Mouse (Mus musculus) regulatory T cell (primary cell): ENCODE data around the gene Dnm3.

Experiments
- in situ Hi-C: fragments of 300-600 bp; cut with MboI, MseI; formaldehyde crosslinking; loops from one replicate; pipeline ENCODE4 v1.15.1; 2025; ENCODE audit warnings: high pct_unique_total_duplicates

Gene Dnm3

GRCm38 (mm10) chr1:162477246-162478209, at the start of gene Dnm3:
Dnm3 (minus strand) TSS chr1:162478034.
- in situ Hi-C loops: no loop called here

DNA sequence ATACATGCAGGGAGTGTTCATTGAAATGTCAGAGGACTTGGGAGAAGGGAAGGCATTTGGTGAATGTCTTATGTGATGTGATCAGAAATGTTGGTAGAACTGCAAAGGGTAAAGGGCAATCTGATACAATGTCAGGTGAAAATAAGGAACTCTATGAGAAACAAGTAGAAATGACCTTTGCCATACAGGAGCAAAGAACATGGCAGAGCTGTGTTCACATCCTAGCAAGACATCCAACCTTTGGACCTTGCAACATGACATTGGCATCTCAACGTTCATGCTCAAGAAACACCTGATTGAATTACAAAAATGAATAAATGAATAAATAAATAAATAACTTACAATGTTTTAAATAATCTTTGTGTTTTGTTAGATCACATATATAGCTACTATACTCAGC, 37.3 kb upstream of the Dnm3 start:
- in situ Hi-C loops: no loop called here

GRCm38 (mm10) chr1:162510013-162510356, 32.2 kb upstream of the Dnm3 start:
- in situ Hi-C loops: no loop called here

DNA sequence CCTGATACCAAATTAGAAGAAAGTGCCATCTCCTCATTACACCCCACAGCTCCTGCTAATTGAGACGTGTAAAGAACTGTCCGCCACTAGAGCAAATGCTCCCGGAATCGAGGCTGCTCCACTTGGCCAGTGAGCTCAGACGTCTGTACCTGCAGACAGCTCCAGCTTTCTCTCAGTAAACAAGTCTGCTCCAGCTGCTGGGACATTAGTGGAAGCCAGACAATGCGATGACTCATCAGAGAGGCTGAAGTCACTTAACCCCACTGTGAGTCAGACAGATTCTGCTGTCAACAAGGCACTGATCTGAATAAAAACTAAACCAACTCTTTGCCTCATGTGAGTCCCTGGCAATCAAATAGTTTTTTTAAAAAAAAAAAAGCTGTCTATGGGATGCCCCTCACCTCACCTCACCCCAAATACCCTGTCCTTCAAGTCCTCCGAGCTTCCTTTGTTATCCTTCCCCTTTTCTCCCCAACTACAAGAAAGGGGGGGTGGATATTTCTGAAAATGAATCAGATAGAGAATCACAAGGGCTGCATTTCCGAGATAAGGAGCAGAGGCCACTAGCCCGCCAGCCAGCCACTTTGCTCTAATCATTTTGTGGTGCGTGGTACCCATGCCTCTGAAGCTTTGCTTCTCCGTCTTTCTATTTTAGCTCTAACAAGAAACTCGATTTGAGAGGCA, 31.6 kb upstream of the Dnm3 start:
- in situ Hi-C loops: no loop called here

DNA sequence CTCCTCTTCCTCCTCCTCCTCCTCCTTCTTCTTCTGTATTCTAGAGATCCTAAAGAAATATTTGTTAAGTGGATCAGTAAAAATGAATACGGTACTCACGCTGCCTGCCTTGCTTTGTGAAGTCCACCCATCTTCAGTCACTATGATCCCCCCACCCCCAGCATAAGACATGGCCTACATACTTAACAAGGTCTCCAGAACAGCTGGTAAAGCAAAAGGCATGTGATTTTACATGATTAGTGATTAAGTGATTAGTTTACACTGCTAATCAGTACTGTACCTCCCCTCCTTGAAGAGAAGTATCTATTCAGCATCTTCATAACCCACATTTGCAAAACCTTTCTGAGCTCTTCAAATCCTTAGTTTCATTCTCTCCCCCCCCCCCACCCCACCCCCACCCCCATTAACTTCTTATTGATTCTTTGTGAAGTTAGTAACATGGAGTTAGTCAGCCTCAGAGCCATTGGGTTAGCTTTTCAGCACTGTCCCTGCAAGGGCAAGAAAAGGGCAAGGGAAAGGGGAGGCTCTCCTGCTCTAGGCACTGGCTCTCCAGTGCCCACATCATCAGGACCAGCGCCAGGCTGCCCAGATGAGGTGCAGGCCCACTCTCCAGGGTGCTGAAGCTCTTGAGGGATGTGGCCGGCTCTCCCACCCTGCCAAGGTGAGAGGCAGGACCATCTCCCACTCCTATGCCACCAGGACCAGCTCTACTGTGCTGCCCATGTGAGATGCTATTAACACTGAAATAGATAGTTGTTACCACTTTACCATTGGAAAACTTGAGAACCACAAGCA, 30.6 kb upstream of the Dnm3 start:
- in situ Hi-C loops: no loop called here

DNA sequence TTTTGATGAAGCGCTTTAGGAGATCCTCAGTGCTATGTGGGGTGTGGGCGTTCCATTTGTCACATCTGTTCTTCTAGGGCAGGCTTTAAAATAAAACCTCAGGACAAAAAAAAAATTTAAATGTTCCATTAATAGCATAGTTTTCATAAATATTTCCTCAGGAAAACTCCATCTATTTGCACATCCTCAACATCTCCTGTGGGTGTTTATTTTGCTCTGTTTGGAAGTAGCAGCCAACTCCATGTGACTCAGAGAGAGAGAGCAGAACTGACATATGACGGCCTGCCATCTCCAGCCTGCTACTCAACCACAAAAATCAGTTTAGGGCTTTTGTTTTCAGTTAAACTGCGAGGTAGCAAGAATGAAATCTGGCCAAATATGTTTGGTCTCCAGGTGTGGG, 28.7 kb upstream of the Dnm3 start:
- in situ Hi-C loops: no loop called here

DNA sequence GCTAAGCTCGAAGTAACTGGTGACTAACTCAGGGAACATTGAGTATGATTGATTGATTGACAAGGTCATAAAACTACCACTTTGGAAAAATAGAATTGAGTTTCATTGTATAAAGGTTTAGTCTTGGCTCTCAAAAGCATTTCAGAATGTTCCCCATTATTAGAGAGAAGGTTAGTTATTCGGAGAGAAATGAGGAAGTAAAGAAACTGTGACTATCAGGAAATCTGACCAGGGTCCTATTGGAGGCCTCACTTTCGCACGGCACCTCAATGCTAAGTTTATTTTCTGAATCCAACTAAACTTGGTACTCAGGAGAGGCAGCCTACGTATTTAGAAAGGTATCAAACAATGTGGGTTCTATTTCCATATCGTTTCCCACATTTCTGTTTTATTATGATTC, 27.8 kb upstream of the Dnm3 start:
- in situ Hi-C loops: no loop called here

GRCm38 (mm10) chr1:162476531-162477080, 1.2 kb downstream of the Dnm3 start:
- in situ Hi-C loops: no loop called here

GRCm38 (mm10) chr1:162472949-162473348, 4.9 kb downstream of the Dnm3 start:
- in situ Hi-C loops: no loop called here

- in situ Hi-C loops: no loop called here
These were observed 6.7 kb downstream of the Dnm3 start for GRCm38 (mm10) chr1:162471089-162471488.

DNA sequence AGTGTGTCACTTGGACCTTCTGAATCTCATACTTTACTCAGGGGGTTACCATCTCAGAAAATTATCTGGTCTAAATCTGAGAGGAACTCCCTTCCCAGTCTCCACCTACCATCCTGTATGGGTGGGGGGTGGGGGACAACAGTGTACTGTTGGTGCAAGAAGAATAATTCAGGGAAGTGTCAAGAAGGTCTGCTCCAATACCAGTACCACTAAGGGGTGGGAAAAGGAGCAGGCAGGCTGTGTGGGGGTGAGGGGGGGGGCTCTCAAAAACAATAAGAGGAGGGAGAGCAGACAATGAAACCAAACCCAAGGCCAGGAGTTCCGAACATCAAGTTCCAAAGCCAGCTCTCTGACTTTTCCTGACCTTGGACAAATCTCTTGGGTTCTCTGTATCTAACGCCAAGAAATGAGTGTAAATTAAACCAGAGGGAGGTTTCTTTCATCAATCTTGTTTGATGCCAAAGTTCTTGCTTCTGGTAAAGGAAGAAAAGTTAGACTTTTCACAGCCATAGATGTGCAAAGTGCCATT, 8.0 kb downstream of the Dnm3 start:
- in situ Hi-C loops: no loop called here

GRCm38 (mm10) chr1:162463676-162464075, 14.2 kb downstream of the Dnm3 start:
- in situ Hi-C loops: no loop called here

DNA sequence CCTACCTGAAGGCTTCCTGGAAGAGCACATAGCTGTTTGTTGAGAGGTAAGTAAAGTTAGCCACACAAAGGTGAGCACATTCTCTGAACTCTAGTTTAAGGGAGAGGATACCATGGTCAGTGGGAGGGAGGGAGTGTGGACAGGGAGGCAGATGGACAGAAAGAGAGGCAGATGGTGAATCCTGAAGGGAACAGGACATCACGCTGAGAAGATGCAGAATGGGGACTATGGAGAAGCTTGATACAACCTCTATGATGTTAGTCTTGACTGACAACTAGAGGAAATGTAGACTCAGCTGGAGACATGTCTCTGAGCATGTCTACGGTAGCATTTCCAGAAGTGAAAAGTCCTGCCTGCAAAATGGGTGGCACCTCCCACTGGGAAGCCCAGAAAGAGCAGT, 19.1 kb downstream of the Dnm3 start:
- in situ Hi-C loops: no loop called here

DNA sequence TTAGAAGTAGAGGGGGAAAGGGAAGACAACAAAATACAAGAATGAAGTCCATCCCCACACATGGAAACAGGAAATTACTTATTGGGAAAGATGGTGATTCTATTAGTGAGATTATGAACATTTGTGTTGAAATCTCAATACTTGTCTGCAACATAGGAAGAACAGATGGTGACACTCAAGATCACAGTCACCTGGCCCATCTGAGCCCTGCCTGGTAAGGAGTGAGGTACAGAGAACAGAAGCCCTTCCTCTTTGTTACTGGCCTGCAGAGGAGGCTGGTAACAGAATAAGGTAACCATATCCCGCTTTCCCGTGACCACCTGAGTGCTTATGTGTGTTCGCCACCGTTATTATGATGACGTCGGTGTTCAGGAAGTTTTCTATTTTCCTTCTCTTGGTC, 21.0 kb downstream of the Dnm3 start:
- in situ Hi-C loops: no loop called here

DNA sequence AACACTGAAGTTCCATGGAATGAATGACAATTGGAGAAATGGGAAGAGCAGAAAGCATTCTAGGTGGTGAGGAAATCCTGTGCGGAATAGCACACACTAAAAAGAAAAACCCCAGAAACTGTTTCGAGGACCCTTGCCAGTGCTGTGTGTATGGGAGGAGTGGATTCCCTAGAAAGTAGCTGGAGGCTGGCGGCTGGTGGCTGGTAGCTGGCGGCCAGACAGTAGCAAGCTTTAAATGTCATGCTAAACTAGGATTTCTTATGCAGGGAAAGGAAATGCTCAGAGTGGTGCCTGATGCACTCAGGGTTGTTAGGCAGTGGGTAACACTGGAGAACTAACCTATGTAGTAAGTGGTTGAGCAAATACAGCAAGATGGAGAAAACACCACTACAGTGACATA, 21.4 kb downstream of the Dnm3 start:
- in situ Hi-C loops: no loop called here

GRCm38 (mm10) chr1:162453578-162453977, 24.3 kb downstream of the Dnm3 start:
- in situ Hi-C loops: no loop called here

DNA sequence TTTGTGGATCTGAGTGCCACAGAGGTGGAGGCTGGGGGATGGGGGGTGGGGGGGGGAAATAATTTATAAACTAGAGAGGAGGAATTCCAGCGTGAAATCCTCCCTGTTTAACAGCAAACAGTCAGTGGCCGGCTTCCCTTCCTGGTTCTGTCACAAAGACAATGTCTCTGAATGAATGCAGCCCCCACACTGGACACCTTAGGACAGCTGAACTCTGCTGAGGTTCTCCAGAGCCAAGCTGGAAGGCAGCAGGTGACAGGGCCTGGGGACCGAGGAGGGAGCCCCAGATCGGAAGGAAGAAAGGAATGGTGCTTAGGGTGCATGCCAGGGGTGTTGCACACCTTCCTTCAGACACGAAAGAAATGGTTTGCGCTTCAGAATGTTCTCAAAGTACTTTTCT, 24.8 kb downstream of the Dnm3 start:
- in situ Hi-C loops: no loop called here

DNA sequence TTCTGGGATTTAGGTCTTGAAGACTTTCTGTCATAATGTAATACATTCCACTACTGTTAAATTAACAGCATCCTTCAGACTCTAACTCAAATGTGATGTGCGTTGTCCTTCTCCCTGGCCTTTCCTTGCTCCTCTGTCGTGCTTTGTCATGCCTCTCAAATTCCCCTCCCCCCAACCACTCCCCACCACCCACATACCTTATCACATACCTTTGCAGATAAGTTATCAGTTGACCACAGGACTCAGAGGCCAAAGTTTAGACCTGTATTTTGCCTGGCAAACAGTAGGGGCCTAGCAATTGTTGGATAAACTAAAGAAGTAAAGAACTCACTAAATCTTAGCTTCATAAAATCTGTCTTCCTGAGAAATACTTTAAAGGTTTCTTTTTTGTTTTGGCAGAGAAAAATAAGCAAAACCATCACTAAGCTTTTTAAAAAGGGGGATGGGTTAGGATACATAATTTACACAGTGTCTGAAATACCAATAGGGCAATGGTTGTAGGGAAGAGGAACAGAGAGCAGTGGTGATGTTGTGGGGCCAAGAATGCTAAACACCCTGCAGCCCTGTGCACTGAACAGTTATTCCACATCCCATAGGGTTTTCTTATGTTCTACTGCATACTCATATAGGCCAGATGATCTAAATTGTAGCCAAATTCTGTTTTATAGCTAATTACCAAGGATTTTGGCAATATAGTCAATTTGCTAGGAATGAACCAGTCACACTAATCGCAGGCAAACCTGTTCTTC, 28.5 kb downstream of the Dnm3 start:
- in situ Hi-C loops: no loop called here

- in situ Hi-C loops: no loop called here
These were observed 33.0 kb downstream of the Dnm3 start for GRCm38 (mm10) chr1:162444805-162445204.

GRCm38 (mm10) chr1:162439576-162439975, 38.3 kb downstream of the Dnm3 start:
- in situ Hi-C loops: no loop called here

DNA sequence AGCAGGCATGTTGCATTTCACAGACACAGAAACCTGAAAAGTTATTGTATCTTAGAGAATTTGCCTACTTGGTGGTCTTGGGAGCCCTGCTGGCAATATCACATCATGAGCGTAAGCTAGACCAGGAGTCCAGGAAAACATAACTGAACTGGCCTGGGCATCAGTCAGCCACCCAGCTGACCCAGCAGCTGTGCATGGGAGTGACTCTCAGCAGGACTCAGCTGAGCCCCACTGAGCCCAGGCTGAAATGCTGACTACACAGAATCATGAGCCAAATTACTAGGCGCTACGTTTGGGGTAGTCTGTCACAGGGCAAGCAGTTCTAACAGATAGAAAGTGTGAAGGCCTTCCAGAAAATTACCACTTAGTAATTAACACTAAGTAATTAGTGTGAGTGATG, 41.2 kb downstream of the Dnm3 start:
- in situ Hi-C loops: no loop called here
